Mouse (Mus musculus) thymus, adult 2 months (tissue): ENCODE measurements around the gene Nt5e.

Experiments used
- CTCF ChIP-seq: fragments of 200-500 bp; IDR thresholded peaks from 2 replicates; pipeline ENCODE4 v1.5.1; 2012; ENCODE audit warnings: mild to moderate bottlenecking, control low read depth, low read length, moderate library complexity, borderline replicate concordance; ENCODE audit not compliant: control insufficient read depth, poor library complexity, insufficient read depth; ENCODE audit errors: extremely low read depth
- POLR2A ChIP-seq: fragments of 200-500 bp; IDR thresholded peaks from 2 replicates; pipeline ENCODE4 v1.6.1; 2012; ENCODE audit warnings: mild to moderate bottlenecking, low read length, control low read depth, moderate library complexity; ENCODE audit not compliant: control insufficient read depth, poor library complexity, insufficient read depth; ENCODE audit errors: extremely low read depth

- TF ChIP-seq CTCF (no peak), POLR2A (no peak)
These were observed 2.3 kb downstream of the Nt5e start for GRCm38 (mm10) chr9:88329166-88329748.
